Mouse (Mus musculus) forelimb bud, embryonic 11.5 days (tissue): ENCODE measurements around the gene Uts2r.

ENCODE experiments used
- DNase-seq: peaks from one replicate; pipeline ENCODE4 v3.0.0-alpha.2; 2012; ENCODE audit warnings: low read depth, low spot score

Gene Uts2r

GRCm38 (mm10) chr11:121159971-121160370 lies at the start of gene Uts2r:
Uts2r (plus strand) TSS chr11:121160271.
- DNase-seq, result no peak

DNA sequence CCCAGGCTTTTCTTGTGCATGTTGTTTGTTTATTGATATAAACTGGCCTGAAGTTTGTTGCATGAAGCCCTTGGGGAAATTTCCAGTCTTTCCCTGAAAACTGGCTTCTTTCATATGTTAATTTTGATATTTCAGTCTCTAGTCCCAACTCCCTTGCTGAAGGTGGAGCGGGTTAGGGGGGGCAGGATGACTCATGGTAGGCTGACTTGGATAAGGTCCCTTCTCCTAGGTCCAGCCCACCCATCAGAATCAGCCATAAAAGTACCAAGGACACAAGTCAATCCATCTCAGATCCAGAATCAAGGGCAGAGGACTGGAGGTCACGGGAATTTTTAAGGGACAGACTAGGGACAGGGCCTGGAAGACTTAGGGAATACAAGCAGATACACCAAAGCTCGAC lies 49.0 kb upstream of the Uts2r start:
- no peak for DNase-seq

- no peak for DNase-seq
Measured at GRCm38 (mm10) chr11:121111601-121112000, 48.5 kb upstream of the Uts2r start.

- no peak for DNase-seq
Measured at GRCm38 (mm10) chr11:121112091-121112775, 47.8 kb upstream of the Uts2r start.

DNA sequence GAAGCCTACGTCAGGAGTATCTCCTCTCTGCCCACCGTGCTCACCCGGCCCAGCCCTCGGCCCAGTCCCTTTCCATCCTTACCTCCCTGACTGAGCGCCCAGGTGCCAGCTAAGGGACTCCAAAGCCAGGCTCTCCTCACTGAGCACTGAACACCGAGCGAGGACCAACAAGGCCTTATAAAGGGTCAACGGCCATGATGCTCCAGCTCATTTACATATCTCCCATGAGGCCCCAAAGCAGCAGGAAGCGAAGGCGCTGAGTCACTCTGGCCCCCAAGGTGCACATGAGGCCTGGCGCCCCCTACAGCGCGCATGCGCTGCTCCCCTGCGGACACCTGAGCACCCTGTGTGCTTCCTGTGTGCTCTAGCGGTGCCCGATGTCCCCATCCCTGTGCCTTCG lies 42.0 kb upstream of the Uts2r start:
- no peak for DNase-seq

DNA sequence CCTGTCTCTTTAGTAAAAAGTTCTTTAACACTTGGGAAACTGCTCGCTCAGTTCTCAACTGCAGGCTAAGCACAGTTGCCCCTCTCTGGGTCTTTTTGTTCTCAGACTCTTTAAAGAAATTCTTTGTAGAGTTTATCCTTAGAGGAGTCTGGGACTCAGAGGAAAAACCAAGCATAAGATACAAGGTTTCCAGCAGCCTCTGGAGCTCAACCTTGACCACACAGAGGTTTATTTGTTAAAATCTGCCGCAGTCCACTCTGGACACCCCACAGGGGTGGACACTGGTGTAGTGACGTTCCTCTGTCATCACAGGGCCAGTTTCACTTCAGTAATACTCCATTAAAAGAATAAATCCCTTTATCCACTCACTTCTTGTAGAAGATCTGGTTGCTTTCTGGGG lies 41.5 kb upstream of the Uts2r start, which contains the start of gene Tex19.2:
TSS of gene Tex19.2 (minus strand) at position 101 of the 400 bp plus-strand sequence.
- DNase-seq, result no peak

- DNase-seq, result no peak
Measured at GRCm38 (mm10) chr11:121121151-121121550, 38.9 kb upstream of the Uts2r start.

DNA sequence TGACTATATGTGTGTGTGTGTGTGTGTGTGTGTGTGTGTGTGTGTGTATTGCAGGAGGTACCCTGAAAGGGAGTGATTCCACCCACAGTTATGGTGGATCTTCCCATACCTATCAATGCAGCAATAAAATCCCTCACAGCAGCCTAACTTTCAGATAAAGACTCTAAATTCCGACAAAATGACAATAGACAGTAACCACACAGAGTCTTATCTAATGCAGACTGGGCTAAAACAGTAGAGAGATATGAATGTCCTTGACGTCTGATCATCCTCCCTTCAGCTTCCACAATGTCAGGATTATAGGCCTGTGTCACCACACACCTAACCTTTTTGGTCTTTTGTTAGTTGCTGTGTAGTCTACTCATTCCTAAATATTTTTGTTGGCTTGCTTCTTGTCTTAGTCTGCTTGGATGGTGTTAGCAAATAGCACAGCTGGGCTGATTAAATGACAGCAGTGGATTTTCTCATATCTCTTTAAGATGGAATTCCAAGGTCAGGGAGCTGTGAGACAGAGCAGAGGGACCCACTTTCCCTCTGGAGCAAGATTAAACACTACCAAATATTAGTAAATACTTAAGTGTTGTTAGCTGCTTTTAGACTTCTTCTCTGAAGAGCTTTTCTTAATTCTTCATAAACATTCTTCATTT lies 37.9 kb upstream of the Uts2r start:
- DNase-seq, result no peak

- no peak for DNase-seq
Measured at GRCm38 (mm10) chr11:121123438-121123837, 36.6 kb upstream of the Uts2r start.

DNA sequence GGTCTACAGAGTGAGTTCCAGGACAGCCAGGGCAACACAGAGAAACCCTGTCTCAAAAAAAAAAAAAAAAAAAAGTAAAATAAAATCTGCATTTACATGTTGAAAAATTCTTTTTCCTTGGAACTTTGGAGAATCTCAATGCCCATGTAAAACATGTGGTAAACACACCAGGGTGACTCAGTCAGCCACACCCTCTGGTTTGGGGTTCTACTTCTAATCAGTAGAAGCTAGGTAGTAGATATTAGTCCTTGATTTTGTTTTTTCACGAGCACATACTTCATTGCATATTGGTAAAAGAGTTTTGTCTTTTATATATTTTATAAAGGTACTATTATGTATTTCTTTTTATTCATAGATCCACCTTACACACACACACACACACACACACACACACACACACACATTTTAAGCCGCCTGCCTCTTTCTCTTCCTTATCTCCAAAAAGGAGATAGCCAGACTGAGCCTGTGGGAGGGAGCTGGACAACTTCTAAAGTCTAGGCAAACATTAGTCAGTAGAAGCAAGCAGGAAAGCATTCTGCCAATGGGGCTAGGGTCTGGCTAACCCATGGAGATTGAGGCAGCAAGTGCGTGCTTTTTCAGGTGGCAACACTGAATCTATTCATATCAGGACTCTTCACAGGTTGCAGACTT lies 34.4 kb upstream of the Uts2r start:
- DNase-seq, result no peak

DNA sequence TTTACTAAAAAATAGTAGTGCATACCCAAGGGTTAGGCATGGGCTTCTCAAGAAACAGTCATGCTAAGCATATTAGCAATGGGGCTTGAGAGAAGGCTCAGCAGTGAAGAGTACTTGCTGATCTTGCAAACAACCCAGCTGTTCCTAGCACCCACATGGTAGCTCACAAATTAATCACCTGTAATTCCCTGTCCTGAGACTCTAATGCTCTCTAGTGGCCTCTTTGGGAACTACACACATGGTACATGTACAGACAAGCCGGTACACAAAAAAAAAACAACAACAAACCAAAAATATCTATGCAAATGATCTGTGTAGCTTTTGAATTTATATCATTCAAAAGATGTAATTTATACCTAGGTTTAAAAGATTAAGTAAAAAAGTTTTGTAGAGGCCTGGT lies 33.7 kb upstream of the Uts2r start:
- no peak for DNase-seq

DNA sequence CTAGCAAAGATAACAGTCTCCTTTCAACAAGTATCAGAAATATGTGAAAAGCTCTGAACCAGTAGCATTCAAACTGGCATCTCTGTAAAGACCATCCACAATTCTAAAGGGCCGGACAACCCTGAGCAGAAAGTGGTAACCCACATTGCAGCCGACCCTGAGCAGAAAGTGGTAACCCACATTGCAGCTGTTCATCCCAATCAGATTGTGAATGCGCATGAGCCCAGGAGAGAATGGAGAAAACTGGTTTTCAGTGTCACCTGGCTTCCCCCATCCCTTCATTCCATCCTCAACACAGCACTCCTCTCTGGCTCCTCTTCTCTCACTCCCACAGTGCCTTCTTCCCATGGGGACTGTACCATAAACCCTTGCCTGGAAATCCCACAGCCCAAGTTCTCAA lies 32.6 kb upstream of the Uts2r start:
- DNase-seq, result no peak

DNA sequence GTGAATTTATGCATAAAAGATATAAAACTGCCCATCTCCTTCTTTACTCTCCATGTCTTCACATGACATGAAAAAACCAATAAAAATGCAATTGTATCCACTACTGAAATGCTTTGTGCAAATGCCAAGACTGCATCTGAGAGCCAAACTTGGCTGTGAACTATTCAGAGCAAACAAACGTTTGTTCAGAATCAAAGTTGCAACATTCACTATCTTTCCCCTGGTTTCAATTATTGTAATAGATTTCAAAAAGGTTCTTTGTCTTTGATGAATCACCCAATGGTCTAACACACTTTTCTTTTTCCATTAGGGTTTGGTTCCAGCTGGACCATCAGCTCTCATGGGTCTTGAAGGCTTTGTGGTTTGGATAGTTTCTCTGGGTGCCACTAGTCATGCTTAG lies 30.5 kb upstream of the Uts2r start:
- no peak for DNase-seq

GRCm38 (mm10) chr11:121134600-121134999 lies 25.5 kb upstream of the Uts2r start:
- no peak for DNase-seq

GRCm38 (mm10) chr11:121137682-121138081 lies 22.4 kb upstream of the Uts2r start:
- DNase-seq, result no peak

GRCm38 (mm10) chr11:121138732-121139131 lies 21.3 kb upstream of the Uts2r start:
- DNase-seq, result no peak

DNA sequence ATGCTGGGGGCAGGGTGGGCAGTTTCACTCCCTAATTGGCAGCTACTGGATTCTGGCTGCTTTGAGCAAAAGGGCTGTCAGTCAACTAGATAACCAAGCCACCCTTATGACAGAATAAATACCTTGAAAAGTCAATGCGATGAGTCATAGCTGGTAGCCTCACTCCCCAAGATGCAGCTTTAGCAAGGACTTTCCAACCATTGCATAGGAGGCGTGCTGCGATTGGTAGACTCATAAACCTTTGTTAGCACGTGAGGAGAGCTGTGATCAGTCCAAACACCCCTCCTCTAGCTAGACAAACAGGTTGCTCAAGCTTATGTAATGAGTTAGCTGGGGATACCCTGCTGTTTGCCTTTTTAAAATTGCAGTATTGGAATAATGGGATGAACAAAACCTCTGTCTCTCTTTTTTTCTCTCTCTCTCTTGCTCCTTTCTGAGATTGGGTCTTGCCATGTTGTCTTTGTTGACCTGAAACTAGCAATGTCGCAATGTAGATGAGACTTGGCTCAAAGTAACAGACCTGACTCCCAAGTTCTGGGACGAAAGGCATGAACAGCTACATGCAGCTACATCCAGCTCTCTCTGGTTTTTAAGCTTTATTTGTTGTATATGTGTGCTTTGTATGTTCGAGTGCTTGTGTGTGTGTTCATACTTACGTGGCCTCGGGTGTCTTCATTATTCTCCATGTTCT lies 16.6 kb upstream of the Uts2r start:
- DNase-seq, result no peak

GRCm38 (mm10) chr11:121145865-121146264 lies 14.2 kb upstream of the Uts2r start, which contains the start of gene Tex19.1:
Tex19.1 (plus strand) TSS chr11:121146143.
- DNase-seq, result no peak

- DNase-seq, result no peak
Measured at GRCm38 (mm10) chr11:121148193-121148592, 11.9 kb upstream of the Uts2r start.

DNA sequence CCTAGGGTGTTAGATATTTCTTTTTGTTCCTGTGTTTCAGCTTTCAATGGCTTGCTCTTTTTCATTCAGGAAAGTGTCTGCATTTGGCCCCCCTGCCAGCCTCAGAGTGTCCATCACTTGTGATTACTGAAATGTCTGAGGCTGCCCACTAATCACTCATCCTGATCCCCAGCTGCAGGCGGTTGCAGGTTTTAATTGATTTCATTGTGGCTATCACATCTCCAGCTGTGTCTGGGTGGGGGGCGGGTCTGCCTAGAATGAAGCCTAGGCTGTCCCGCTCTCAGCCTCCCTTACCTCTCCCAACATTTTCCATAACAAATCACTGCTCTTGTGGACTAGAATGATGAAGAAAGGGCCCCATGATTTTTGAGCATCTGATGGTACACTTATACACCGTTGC lies 5.9 kb upstream of the Uts2r start:
- no peak for DNase-seq

DNA sequence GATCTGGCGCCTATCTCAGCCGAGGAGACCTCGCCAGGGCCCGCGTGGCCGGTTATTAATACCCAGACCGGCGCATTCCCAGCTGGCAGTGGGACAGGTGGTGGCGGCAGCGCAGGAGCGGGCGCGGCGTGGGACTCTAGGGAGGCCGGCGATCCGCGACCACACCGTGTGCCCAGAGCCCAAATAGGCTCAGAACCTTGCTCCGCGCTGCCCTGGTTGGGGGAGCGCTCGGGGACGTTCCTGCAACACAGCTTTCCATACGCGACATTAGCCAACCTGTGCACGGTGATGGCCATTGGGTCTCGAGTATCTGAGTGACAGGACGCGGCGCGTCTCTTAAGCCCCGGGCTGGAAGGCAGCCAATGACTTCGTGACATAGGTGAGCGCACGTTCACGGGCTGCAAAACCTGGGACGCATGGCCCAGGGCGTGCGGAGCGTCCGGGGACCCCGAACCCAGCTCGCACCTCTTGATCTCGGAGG lies 3.6 kb upstream of the Uts2r start:
- no peak for DNase-seq
